Mouse (Mus musculus) hindlimb bud, embryonic 11.5 days (tissue): ENCODE measurements around the gene Lemd1.

Source experiments
- DNase-seq: peaks from one replicate; pipeline ENCODE4 v3.0.0-alpha.2; 2012; ENCODE audit warnings: low read depth, low spot score; ENCODE audit errors: extremely low spot score

Lemd1 gene

DNA sequence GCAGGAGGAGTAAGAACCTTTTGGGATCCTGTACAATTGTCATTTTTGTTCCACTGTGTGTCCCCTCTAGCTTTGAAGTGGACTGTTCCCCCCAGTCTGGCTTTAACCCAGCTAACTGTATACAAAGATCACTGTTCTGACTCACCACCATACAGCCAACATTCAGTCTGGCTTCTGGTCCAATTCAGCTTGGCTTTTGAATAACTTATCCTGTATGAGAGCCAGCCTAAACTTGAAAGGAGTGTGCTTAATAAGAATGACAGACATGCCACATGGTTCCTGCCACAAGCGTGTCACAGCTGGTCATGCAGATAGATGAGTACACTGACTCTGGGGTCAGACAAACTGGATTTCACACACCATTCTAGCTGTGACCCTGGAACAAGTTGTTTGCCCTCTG lies 95.5 kb downstream of the Lemd1 start:
- DNase-seq, result no peak

DNA sequence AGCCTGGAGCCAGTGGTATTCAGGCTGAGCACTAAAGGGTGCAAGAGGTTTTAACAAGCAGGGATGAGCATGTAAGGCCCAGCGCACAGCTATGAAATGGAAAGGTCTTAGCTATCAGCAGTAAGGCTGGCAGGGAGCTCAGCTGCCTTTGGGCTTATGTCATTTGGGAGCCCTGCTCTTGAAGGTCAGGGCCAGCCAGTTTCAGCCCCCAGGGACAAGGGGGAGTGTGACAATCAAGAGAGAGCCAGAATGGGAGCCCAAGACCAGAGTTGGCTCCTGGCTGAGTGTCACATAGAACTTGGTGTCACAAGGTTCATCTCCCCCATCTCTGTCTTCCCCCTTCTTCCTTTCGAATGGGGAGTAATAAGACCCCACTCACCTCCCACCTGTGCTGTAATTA lies 96.2 kb downstream of the Lemd1 start:
- no peak for DNase-seq

DNA sequence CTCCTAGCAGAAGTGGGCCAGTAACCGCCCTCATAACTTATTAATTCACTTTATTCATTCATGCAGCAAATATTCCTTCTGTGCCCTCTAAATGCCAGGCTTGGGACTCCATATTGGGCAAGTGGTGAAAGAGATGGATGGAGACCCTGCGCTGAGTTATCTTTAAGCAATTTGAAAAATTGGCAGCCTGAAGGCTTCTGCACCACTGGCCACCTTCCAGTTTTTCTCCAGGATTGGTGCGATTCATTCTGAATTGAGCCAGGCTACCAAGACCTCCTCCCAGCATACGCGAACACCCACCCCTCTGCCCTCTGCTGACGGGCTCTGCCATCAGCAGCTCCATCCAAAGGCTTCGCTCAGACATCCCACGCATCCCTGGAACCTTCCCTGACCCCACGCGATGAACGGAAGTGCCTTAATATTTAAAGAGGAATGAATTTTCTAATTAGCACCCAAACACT lies 96.8 kb downstream of the Lemd1 start:
- no peak for DNase-seq

GRCm38 (mm10) chr1:132289965-132290364 lies 98.7 kb downstream of the Lemd1 start:
- DNase-seq, result no peak

- DNase-seq, result no peak
Measured at GRCm38 (mm10) chr1:132290921-132291675, 99.9 kb downstream of the Lemd1 start.

GRCm38 (mm10) chr1:132291706-132292105 lies 100.5 kb downstream of the Lemd1 start:
- DNase-seq, result no peak

DNA sequence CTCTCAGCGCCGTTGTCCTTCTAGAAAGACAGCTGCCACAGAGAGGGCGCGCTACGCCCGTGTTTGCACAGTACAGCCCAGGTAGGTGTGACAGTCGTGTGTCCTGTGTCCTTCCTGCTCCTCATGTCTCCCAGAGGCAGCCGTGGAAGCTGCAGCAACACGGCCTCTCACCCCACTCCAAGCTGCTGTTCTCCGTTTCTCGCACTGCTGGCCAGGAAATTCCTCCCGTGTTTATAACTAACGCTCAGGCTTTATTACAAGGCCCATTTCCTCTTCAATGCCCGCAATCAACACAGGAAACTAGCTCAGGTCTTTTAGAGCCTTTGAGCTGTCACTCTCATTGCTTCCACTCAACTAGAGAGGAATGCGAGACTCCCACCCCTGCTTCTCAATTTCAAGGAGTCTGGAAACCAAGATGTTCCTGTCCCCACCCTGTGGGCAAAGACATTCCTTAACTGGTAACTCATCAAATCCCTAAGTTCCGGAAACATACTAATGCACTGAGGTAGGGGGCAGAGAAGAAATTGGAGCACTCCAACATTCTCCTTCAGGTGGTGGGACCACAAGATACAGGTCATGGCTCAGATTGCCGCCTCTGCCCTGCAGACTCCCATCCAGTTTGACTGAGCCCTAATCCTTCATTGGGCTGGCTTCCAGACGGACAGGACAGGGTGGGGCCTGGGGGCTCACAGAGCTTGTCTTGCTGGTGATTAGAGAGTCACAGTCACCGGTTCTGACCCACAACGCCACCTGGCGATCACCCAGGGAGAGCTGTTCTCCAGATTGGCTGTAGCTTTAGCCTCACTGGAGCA lies 101.3 kb downstream of the Lemd1 start:
- DNase-seq, result no peak

GRCm38 (mm10) chr1:132295506-132295905 lies 104.3 kb downstream of the Lemd1 start:
- no peak for DNase-seq

GRCm38 (mm10) chr1:132296051-132296450 lies 104.8 kb downstream of the Lemd1 start:
- no peak for DNase-seq

DNA sequence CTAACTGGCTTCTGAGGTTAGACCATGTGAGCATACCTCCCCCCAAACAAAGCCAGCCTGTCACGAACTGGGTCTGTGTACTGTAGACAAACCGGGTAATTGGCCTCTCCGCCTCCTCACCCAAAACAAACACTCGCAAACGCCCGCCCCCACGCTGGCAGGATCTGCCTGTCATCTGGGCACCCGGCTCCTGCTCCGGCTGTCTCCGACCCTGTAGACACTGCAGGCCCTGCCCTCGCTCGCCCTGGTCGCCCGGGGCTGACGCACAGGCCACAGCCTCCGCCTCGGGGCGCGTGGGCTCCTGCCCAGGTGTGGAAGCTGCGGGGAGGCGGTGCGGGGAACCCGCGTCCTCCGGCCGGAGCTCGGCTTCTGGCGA lies 107.2 kb downstream of the Lemd1 start, which contains the start of gene Klhdc8a:
TSS of gene Klhdc8a (plus strand) at position 202 of the 376 bp plus-strand sequence.
- DNase-seq, result no peak

DNA sequence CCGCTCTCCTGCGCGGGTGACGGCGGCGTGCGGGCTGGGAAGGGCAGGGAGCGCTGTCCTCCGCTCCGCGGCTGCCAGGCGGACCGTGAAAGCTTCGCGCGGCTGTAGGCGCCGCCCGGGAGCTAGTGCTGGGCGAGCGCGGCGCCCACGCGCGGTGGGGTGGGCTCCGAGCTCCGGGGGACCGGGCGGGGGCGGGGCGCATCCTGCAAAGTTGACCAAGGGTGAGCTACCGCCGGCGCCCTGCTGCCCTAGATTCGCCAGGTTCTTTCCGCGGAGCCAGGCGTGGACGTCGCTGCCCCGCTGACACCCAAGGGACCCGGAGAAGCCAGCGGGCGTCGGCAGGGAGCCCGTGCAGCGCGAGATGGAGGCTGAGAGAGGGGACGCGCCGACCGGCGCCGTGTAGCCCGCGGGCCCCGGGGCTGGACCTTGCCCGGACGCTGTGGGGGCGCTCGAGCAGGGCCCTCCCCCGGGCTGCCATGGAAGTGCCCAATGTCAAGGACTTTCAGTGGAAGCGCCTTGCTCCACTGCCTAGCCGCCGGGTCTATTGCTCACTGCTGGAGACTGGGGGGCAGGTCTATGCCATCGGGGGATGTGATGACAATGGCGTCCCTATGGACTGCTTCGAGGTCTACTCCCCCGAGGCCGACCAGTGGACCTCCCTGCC lies 107.7 kb downstream of the Lemd1 start:
- DNase-seq, result no peak

DNA sequence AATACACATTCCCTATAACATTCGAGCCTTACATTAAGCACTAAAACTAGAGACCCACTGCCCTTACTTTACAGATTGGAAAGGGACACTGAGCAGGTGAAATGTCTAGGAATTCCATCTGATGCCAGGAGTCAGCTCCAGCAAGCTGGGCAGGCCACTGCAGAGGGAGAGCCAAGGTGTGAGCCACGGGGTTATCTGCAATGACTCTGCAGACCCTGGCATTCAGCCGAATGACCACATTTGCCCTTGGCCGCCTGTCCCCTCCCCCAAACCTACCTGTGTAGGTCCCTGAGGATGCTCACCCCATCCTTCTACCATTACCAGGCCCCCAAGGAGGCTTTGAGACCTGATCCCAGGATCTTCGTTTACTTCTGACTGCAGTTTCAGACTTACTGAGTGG lies 108.5 kb downstream of the Lemd1 start:
- DNase-seq, result no peak

GRCm38 (mm10) chr1:132301242-132301641 lies 110.0 kb downstream of the Lemd1 start:
- DNase-seq, result no peak

- no peak for DNase-seq
Measured at GRCm38 (mm10) chr1:132302341-132302866, 111.2 kb downstream of the Lemd1 start.

- no peak for DNase-seq
Measured at GRCm38 (mm10) chr1:132304618-132305214, 113.5 kb downstream of the Lemd1 start.

DNA sequence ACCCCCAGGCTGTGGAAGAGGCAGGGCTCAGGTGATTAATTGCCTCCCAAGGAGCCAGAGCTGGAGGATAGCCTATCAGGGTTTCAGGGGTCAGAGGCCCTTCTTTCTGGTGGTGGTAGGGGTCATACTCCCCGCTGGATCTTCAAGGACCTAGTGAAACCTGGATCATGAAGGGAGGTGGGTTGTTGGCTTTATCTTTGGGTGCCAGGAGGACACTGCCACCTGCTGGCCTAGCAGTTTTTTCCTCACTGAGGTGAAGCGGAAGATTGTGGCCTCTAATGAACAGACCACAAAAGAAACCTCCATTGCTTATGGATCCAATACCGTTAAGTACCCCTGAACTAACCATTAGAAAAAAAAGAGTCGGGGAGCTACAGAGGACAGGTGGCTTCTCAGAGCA lies 114.9 kb downstream of the Lemd1 start:
- no peak for DNase-seq

DNA sequence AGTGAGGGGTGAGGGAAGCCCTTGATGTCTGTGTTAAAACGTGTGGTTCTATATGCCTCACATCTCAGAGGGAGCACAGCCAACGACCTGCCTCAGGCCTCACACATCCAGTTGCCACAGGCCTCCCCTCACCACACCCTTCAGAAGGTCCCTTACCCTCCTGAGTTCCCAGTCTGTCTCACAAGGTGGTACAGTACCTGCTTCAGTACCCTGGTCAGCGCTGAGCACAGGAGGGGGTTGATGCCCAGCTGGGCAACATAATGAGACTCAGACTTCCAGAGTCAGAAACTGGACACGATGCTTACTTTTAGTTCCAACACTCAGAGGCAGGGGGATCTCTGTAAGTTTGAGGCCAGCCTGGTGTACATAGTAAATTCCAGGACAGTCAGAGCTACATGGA lies 115.6 kb downstream of the Lemd1 start:
- no peak for DNase-seq

DNA sequence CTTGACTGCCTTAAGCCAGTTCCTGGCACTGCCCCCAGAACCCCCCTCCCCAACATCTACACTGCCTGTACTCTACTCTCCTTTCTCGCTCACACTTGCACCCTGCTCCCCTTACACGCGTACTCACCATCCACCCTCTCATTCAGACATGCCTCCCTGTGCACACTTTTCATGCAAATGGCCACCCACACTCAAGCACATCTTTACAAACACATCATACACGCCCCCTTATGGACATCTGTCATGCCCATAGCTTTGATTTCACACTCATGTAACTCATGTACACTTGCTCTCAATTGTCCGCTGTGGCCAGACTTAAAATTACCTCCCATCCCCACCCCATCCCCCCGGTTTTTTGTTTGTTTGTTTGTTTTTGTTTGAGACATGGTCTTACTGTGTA lies 116.7 kb downstream of the Lemd1 start:
- DNase-seq, result no peak

GRCm38 (mm10) chr1:132308674-132309073 lies 117.4 kb downstream of the Lemd1 start:
- DNase-seq, result no peak
